Mouse (Mus musculus) cerebellum, adult 9-10 months (tissue): ENCODE measurements at regions not wholly inside any gene's neighbourhood (a gene's known extent, or its start where the extent isn't known, plus 50 kb on each side); places are given as distances from the start of the nearest gene placed in this dataset.

Experiments used
- DNase-seq: peaks from one replicate; pipeline ENCODE4 v3.0.0; 2022

- DNase-seq: no peak
Observed at GRCm38 (mm10) chr2:61346012-61346760, 232.2 kb upstream of the Tank start.

GRCm38 (mm10) chr2:61345311-61345710 is 233.1 kb upstream of the Tank start:
- no peak for DNase-seq

GRCm38 (mm10) chr2:61344556-61345131 is 233.7 kb upstream of the Tank start:
- no peak for DNase-seq

GRCm38 (mm10) chr2:61341254-61341653 is 237.1 kb upstream of the Tank start:
- DNase-seq: no peak

- no peak for DNase-seq
Observed at GRCm38 (mm10) chr2:61319226-61319625, 259.2 kb upstream of the Tank start.

- DNase-seq: no peak
Observed at GRCm38 (mm10) chr2:61310405-61310804, 268.0 kb upstream of the Tank start.

GRCm38 (mm10) chr2:61309219-61309618 is 269.2 kb upstream of the Tank start:
- no peak for DNase-seq

GRCm38 (mm10) chr2:61297135-61297534 is 281.2 kb upstream of the Tank start:
- no peak for DNase-seq

- no peak for DNase-seq
Observed at GRCm38 (mm10) chr2:61296606-61297005, 281.8 kb upstream of the Tank start.

GRCm38 (mm10) chr2:61295261-61295964 is 283.0 kb upstream of the Tank start:
- DNase-seq: no peak

GRCm38 (mm10) chr2:61288246-61288645 is 290.1 kb upstream of the Tank start:
- no peak for DNase-seq

- DNase-seq: no peak
Observed at GRCm38 (mm10) chr2:61284706-61285105, 293.7 kb upstream of the Tank start.

GRCm38 (mm10) chr2:61283829-61284601 is 294.4 kb upstream of the Tank start:
- no peak for DNase-seq

GRCm38 (mm10) chr2:61272721-61273120 is 305.7 kb upstream of the Tank start:
- no peak for DNase-seq

GRCm38 (mm10) chr2:61267706-61268105 is 304.7 kb upstream of the Rbms1 start:
- DNase-seq: no peak

GRCm38 (mm10) chr2:61250068-61250800 is 287.2 kb upstream of the Rbms1 start:
- no peak for DNase-seq

GRCm38 (mm10) chr2:61247956-61248355 is 285.0 kb upstream of the Rbms1 start:
- DNase-seq: no peak

- DNase-seq: no peak
Observed at GRCm38 (mm10) chr2:61247336-61247735, 284.3 kb upstream of the Rbms1 start.

- DNase-seq: no peak
Observed at GRCm38 (mm10) chr2:61246691-61247258, 283.8 kb upstream of the Rbms1 start.

- no peak for DNase-seq
Observed at GRCm38 (mm10) chr2:61245526-61245925, 282.5 kb upstream of the Rbms1 start.

GRCm38 (mm10) chr2:61221676-61222075 is 258.7 kb upstream of the Rbms1 start:
- no peak for DNase-seq

- DNase-seq: no peak
Observed at GRCm38 (mm10) chr2:61221157-61221556, 258.2 kb upstream of the Rbms1 start.
